Mouse (Mus musculus): ENCODE measurements around the gene Apoc2. TPM values are rescaled to one million over a fixed set of nuclear protein-coding genes. Genes with fewer than 3 reads are reported as not detected.
"Not testable (repeated sequence)": the region's sequence is repeated elsewhere in the genome, so short reads cannot be mapped to it uniquely, and the experiment has no call there.

The Apoc2 gene
- total RNA-seq, 2 experiments from 2014 or later = not detected

GRCm38 (mm10) chr7:19690845-19691244, 13.1 kb upstream of the Apoc2 start:
- DNase-seq (ENCODE audit: extremely low spot score in 1 of 2, low spot score in 2 of 2) = no peak
- no peak for TF ChIP-seq CTCF (IDR thresholded peaks at IDR 0.05)
- Histone ChIP-seq H3K27ac (no peak overlapping the region), H3K4me3 (no peak overlapping the region)
- intact Hi-C loops (cut with DNase I) = no loop called here

- H3K4me3 ChIP-seq = no peak overlapping the region
- no peak for TF ChIP-seq CTCF (IDR thresholded peaks at IDR 0.05)
- intact Hi-C loops (cut with DNase I) = no loop called here
- no peak for DNase-seq (ENCODE audit: extremely low spot score in 1 of 2, low spot score in 2 of 2)
- H3K27ac ChIP-seq = no peak overlapping the region
These were observed 10.9 kb upstream of the Apoc2 start for GRCm38 (mm10) chr7:19688611-19689010.

GRCm38 (mm10) chr7:19688101-19688500, 10.4 kb upstream of the Apoc2 start:
- no peak overlapping the region for H3K4me3 ChIP-seq
- no peak for TF ChIP-seq CTCF (IDR thresholded peaks at IDR 0.05)
- DNase-seq (ENCODE audit: extremely low spot score in 1 of 2, low spot score in 2 of 2) = no peak
- intact Hi-C loops (cut with DNase I) = no loop called here
- no peak overlapping the region for H3K27ac ChIP-seq

GRCm38 (mm10) chr7:19686927-19687583, 9.3 kb upstream of the Apoc2 start:
- H3K4me3 ChIP-seq; intact Hi-C loops (cut with DNase I); H3K27ac ChIP-seq; DNase-seq (ENCODE audit: extremely low spot score in 1 of 2, low spot score in 2 of 2): not testable (repeated sequence)

GRCm38 (mm10) chr7:19686521-19686920, 8.8 kb upstream of the Apoc2 start:
- intact Hi-C loops (cut with DNase I) = no loop called here
- H3K27ac ChIP-seq = no peak overlapping the region
- H3K4me3 ChIP-seq = no peak overlapping the region
- no peak for TF ChIP-seq CTCF (IDR thresholded peaks at IDR 0.05)
- DNase-seq (ENCODE audit: extremely low spot score in 1 of 2, low spot score in 2 of 2) = no peak

- DNase-seq (ENCODE audit: extremely low spot score in 1 of 2, low spot score in 2 of 2) = no peak
- no peak for TF ChIP-seq CTCF (IDR thresholded peaks at IDR 0.05)
- H3K27ac ChIP-seq = no peak overlapping the region
- H3K4me3 ChIP-seq = no peak overlapping the region
- intact Hi-C loops (cut with DNase I) = no loop called here
These were observed 7.6 kb upstream of the Apoc2 start for GRCm38 (mm10) chr7:19685374-19685773.

- no peak overlapping the region for H3K4me3 ChIP-seq
- intact Hi-C loops (cut with DNase I) = no loop called here
- no peak overlapping the region for H3K27ac ChIP-seq
- no peak for TF ChIP-seq CTCF (IDR thresholded peaks at IDR 0.05)
- no peak for DNase-seq (ENCODE audit: extremely low spot score in 1 of 2, low spot score in 2 of 2)
These were observed 6.0 kb upstream of the Apoc2 start for GRCm38 (mm10) chr7:19683771-19684201.

- intact Hi-C loops (cut with DNase I) = no loop called here
- H3K27ac ChIP-seq = no peak overlapping the region
- no peak for TF ChIP-seq CTCF (IDR thresholded peaks at IDR 0.05)
- no peak overlapping the region for H3K4me3 ChIP-seq
- no peak for DNase-seq (ENCODE audit: extremely low spot score in 1 of 2, low spot score in 2 of 2)
These were observed 5.2 kb upstream of the Apoc2 start for GRCm38 (mm10) chr7:19682979-19683378.

- no peak within 1 kb of the TSS for H3K4me3 ChIP-seq
- no peak within 1 kb of the TSS for H3K27ac ChIP-seq
- no peak for TF ChIP-seq CTCF (IDR thresholded peaks at IDR 0.05)
- DNase-seq (ENCODE audit: extremely low spot score in 1 of 2, low spot score in 2 of 2) = no peak
- intact Hi-C loops (cut with DNase I) = no loop called here
These were observed 3.5 kb upstream of the Apoc2 start, which contains the start of the genes Gm44805 and Apoc4 for GRCm38 (mm10) chr7:19681202-19681694. Gm44805 (minus strand) TSS chr7:19681423. Apoc4 (minus strand) TSS chr7:19681479.

GRCm38 (mm10) chr7:19680702-19681101, 3.0 kb upstream of the Apoc2 start:
- TF ChIP-seq CTCF (IDR thresholded peaks at IDR 0.05) = no peak
- no peak for DNase-seq (ENCODE audit: extremely low spot score in 1 of 2, low spot score in 2 of 2)
- intact Hi-C loops (cut with DNase I) = no loop called here
- no peak overlapping the region for H3K4me3 ChIP-seq
- H3K27ac ChIP-seq = no peak overlapping the region

- Histone ChIP-seq H3K27ac (no peak overlapping the region), H3K4me3 (no peak overlapping the region)
- intact Hi-C loops (cut with DNase I) = no loop called here
- DNase-seq (ENCODE audit: extremely low spot score in 1 of 2, low spot score in 2 of 2) = no peak
- TF ChIP-seq CTCF (IDR thresholded peaks at IDR 0.05) = no peak
These were observed 1.2 kb upstream of the Apoc2 start for GRCm38 (mm10) chr7:19678901-19679300.

- TF ChIP-seq CTCF (IDR thresholded peaks at IDR 0.05) = no peak
- no peak overlapping the region for H3K27ac ChIP-seq
- intact Hi-C loops (cut with DNase I) = no loop called here
- no peak for DNase-seq (ENCODE audit: extremely low spot score in 1 of 2, low spot score in 2 of 2)
- no peak overlapping the region for H3K4me3 ChIP-seq
These were observed 1.1 kb downstream of the Apoc2 start for GRCm38 (mm10) chr7:19676662-19677061.

- Histone ChIP-seq H3K27ac (no peak overlapping the region), H3K4me3 (no peak overlapping the region)
- intact Hi-C loops (cut with DNase I) = no loop called here
- no peak for DNase-seq (ENCODE audit: extremely low spot score in 1 of 2, low spot score in 2 of 2)
- no peak for TF ChIP-seq CTCF (IDR thresholded peaks at IDR 0.05)
These were observed 1.9 kb downstream of the Apoc2 start for GRCm38 (mm10) chr7:19675824-19676223.
